Mouse (Mus musculus) kidney, adult 9 months (tissue): ENCODE measurements at regions not wholly inside any gene's neighbourhood (a gene's known extent, or its start where the extent isn't known, plus 50 kb on each side); places are given as distances from the start of the nearest gene placed in this dataset.

Experiments
- DNase-seq: peaks from one replicate; pipeline ENCODE4 v3.0.0; 2022

- no peak for DNase-seq
These were observed 112.0 kb downstream of the Rbm43 start for GRCm38 (mm10) chr2:51822976-51823375.

DNA sequence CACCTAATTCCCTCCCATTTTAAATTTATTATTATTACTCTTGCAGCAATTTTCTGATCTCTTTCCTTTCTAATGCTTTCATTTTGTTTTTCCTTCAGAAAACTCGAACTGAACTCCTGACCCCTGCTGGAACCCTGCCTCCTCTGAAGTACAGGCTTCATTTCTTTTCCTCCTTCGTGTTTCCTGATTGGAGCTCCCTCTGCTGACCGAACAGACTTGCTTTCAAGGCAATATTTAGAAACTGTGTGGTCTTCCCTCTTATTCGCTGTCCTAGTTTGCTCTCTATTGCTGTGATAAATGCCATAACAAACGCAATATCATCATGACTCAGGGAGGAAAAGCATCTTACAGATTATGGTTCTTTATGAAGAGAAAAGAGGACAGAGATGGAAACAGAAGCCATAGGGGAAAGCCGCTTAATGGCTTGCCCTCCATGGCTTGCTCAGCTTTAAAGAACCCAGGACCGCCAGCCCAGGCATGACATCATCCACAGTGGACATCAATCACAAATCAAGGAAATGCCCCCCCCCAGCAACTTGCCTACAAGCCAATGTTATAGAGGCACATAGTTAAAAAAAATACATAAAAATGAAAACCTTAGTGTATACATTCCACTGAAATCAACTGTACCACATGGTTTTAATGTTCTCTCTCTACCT, 104.5 kb downstream of the Rbm43 start:
- DNase-seq = peak; percentile 74

GRCm38 (mm10) chr2:51830965-51831720, 103.8 kb downstream of the Rbm43 start:
- no peak for DNase-seq

DNA sequence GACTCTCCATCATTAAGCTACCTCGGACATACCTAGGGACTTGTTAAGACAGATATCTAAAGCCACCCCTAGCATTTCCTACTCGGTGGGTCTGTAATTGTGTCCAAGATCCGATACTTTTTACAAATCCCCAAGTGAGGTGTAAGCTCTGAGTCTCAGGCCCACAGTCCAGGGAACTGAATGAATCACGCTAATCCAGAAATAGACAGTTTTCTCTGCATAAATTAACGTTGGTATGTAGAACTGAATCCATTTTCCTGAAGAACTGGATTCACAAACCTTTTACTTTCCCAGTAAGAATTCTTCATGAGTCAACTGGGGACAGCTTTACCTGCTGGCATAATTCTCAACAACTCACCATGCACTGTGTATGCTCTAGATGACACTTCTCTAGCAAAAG, 97.1 kb downstream of the Rbm43 start:
- no peak for DNase-seq

GRCm38 (mm10) chr2:51840808-51841207, 94.2 kb downstream of the Rbm43 start:
- no peak for DNase-seq

DNA sequence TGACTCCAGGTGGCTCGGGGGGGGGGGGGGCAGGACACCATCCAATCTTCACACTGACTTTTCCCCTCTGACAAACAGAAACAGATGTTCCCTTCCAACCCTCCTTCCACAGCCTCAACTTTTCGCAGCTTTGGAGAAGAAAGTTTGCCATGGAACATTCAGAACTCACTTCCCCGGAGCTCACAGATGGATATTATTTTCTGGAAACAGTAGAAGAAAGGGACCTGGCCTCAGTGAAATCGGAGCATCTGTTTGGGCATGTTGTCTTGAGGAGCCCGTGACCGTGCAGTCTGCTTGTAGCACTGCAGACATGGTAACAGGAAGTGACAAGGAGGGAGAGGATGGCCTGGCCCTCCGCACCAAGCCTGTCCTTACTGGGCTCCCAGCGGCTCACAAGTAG, 90.1 kb downstream of the Rbm43 start:
- DNase-seq = no peak

- DNase-seq = no peak
These were observed 87.4 kb downstream of the Rbm43 start for GRCm38 (mm10) chr2:51847556-51847955.

DNA sequence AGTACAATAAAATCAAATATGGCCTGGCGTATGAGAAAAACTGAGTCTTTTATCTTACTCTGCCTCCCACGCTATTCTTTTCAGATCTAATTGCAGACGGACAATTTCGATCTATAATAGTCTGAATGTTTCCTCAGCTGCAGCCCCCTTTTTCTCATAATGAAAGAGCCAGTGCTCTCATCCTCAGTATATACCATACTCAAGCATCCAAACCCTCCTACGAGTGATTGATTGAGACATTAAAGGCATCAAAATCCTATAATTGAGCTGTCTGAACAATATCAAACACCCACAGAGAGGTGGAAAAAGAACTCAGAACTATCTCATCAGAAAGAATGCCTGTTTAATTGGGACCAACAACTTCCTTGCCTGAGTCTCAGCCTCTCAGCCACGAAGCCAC, 87.0 kb downstream of the Rbm43 start:
- no peak for DNase-seq

GRCm38 (mm10) chr2:51848491-51848890, 86.5 kb downstream of the Rbm43 start:
- no peak for DNase-seq

- no peak for DNase-seq
These were observed 84.4 kb downstream of the Rbm43 start for GRCm38 (mm10) chr2:51850581-51850980.

DNA sequence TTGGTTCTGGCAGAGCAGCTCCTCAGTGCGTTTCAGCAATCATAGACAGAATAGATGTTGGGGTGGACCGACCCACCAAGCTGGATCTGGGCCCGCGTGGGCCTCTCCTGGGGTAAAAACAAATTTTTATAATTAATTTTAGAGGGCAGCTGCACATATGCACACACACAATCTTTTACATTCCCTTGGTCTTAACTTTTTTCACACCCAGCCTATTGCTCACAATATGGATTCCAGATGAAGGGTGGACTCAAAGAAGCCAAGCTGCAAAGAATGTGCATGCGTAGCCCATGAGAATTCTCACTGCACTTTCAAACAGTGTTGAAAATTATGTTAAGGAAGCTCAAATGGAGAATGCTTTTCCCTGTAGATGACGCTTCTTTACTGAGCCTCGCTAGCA, 83.3 kb downstream of the Rbm43 start:
- DNase-seq = no peak

DNA sequence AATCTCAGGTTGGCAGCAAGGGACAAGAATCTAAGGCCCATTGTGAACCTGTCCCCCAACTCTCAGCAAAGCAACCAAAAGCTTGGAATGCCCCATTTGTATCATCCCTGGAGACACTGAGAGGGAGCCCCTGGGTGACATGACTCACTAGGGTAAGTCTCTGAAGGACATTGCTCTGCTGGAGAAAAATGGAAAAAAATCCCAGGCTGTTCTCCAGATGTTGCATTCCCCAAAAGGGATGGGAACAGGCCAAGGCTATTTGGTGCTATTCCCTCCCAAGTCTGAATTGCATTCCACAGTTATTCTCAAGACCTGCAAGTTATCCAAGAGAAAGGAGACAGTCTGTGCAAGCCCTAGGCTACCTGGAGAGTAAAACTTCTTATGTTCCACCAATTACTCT, 77.7 kb downstream of the Rbm43 start:
- DNase-seq = no peak

DNA sequence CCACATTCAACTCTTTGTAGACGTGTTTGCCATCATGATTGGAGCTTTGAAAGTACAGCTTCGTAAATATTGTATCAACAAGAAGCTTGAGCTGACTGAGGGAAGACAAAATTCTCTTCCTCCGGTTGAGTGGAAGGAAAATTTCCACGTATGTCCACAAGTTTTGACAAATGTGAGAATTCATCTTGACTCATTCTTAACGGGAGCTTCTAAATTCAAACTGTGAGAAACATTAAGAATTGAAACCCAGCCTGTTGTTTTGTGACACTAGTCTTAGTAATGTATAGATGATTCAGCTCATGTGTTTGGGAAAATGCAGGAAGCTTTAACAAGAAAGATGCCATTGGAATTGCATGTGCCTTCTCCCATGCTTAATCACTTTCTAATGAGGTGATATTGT, 68.9 kb downstream of the Rbm43 start:
- DNase-seq = no peak

DNA sequence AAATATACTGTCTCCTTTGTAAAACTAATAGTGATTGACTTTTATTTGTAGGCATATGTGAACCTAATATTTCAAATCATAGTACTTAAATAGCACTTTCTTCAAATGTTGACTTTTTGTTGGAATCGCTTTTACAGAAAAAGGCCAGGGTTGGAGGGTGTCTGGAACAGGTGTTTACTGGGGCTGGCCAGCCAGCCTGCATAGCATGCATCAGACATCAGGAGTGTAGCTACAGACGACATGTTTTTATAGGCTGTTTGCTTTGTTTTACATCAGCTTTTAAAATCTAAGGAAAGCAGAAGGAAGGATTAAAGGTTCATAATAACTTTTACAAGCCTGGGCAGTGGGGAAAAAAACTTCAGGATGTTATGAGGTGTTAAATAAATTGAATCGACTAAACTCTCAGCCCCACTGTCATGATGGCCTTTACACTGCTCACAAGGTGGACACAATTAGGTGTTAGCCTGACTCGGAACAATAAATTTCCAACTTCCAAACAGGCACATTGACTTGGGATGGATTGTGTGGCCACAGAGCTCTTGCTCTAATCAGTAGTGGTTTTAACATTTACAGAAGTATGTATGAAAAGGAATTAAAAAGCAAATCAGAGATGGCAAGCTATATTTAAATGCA, 66.0 kb downstream of the Rbm43 start:
- DNase-seq = no peak

GRCm38 (mm10) chr2:51871571-51871970, 63.4 kb downstream of the Rbm43 start:
- no peak for DNase-seq
